Mouse (Mus musculus) midbrain, embryonic 16.5 days (tissue): ENCODE data around the gene Slc25a29. TPM values are rescaled to one million over a fixed set of nuclear protein-coding genes. Genes with fewer than 3 reads are reported as not detected.
A peak's percentile ranks its signal among the peaks of the same experiment; 100 is the strongest.

ENCODE experiments used
- ATAC-seq: fragments of 200-750 bp; cut with Nextera tagmentation; 2 replicates; pipeline ENCODE4 v1.8.0; 2017; ENCODE audit warnings: moderate TSS enrichment
- H3K27ac ChIP-seq: fragments of 300-500 bp; sonication (generic); 2 replicates; pipeline ENCODE4 v1.5.1; 2014; ENCODE audit warnings: mild to moderate bottlenecking, low read length, mixed read lengths
- H3K27me3 ChIP-seq: fragments of 300-500 bp; sonication (generic); 2 replicates; pipeline ENCODE4 v1.6.1; 2014; ENCODE audit warnings: low read depth, low read length, mixed read lengths; ENCODE audit not compliant: control insufficient read depth, insufficient read depth
- H3K36me3 ChIP-seq: fragments of 300-500 bp; sonication (generic); 2 replicates; pipeline ENCODE4 v1.6.1; 2014; ENCODE audit warnings: mild to moderate bottlenecking, low read length, moderate library complexity, mixed read lengths; ENCODE audit not compliant: control insufficient read depth, insufficient read depth
- H3K4me1 ChIP-seq: fragments of 300-500 bp; sonication (generic); 2 replicates; pipeline ENCODE4 v1.6.1; 2014; ENCODE audit warnings: mild to moderate bottlenecking, low read length, mixed read lengths; ENCODE audit not compliant: control insufficient read depth, insufficient read depth
- H3K4me2 ChIP-seq: fragments of 300-500 bp; sonication (generic); 2 replicates; pipeline ENCODE4 v1.6.1; 2014; ENCODE audit warnings: mild to moderate bottlenecking, low read length, mixed read lengths
- H3K4me3 ChIP-seq: fragments of 300-500 bp; sonication (generic); 2 replicates; pipeline ENCODE4 v1.5.1; 2014; ENCODE audit warnings: low read depth, mild to moderate bottlenecking, low read length, moderate library complexity, mixed read lengths
- H3K9ac ChIP-seq: fragments of 300-500 bp; sonication (generic); 2 replicates; pipeline ENCODE4 v1.6.1; 2014; ENCODE audit warnings: low read depth, low read length, mixed read lengths
- H3K9me3 ChIP-seq: fragments of 300-500 bp; sonication (generic); replicated peaks from 2 replicates; pipeline ENCODE4 v1.6.1; 2014; ENCODE audit warnings: mild to moderate bottlenecking, low read length, mixed read lengths; ENCODE audit not compliant: control insufficient read depth, poor library complexity, severe bottlenecking
- WGBS: fragments of 180-500 bp; shearing (Covaris S2); extraction: QIAGEN DNeasy Blood & Tissue Kit; methylation state at CpG from one replicate; pipeline ENCODE4 v1.1.7; 2014; 5-methylcytosine and 5-hydroxymethylcytosine counted together
- polyA plus RNA-seq: library from polyadenylated mRNA; unstranded; fragments of >200 nt; fragmentation: Nextera tagmentation; extraction: Ambion mirVana; gene quantifications from 2 replicates; pipeline ENCODE4 v1.2.1, GENCODE M21; 2015

Gene Slc25a29
- polyA plus RNA-seq, 1 experiment from 2014 or later, result 19.8 TPM

DNA sequence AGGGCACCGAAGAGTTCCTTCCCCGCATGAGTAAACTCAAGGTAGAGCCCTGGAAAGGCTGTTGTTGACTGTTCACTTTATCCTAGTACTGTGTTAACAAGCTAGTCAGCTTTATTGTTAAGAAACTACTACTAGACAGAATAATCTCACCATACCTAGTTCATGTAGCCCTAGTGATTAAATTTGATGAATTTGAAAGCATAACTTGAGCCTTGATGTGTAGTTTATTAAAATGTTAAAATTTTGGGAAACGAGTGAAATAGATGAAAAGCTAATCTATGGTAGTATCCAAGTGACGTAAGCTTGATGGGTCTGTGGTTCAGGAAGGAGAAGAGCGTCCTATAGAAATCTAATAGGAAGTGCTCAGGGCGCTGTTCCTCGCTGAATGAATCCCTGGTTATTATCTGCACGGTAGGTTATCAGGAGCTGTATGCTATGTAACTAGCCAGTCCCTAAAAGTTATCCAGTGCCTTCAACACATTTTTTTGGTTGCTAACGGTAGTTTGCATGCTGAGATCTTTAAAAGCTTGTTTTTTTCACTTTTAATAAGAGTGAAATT lies 40.6 kb downstream of the Slc25a29 start:
- Histone ChIP-seq H3K4me2 (peak overlapping the region; percentile 84), H3K4me1 (peaks cover 36% of the 10 kb centered on the region), H3K9ac (peak overlapping the region; percentile 95), H3K4me3 (peak overlapping the region; percentile 100), H3K27ac (peak overlapping the region; percentile 98), H3K27me3 (no peaks in the 10 kb centered on the region), H3K36me3 (no peaks in the 10 kb centered on the region), H3K9me3 (no peaks in the 10 kb centered on the region)
- ATAC-seq, result no peak
- 14% methylated on average over 9 of the region's 9 CpGs for WGBS

DNA sequence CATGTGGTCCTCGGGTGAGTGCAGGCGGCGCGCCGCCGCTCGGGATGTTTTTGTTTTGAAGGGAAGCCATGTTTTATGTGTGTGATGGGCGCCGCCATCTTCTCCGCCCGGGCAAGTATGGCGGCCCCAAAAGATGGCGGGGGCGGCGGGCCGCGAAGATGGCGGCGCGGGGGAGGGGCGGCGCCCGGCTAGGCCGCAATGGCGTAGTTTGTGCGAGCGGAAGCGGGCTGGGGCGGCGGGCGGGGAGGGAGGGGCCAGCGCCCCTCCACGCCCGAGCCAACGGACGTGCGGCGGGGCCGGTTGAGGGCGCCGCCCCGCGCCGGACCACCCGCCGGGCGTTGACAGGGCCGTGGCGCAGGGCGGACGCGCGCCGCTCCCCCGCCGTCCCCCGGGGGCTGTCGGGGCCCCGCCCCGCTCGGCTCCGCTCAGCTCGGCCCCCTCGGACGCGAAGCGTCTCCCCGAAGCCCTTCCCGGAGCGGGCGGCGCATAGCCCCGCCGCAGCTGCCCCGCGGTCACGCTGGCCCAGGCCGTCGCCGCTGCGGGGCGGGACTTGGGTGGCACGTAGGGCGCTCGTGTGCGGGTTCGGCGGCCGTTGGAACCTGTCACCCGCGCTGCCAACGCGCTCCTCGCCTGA lies 41.5 kb downstream of the Slc25a29 start:
- Histone ChIP-seq H3K9me3 (no peaks in the 10 kb centered on the region), H3K27me3 (no peaks in the 10 kb centered on the region), H3K4me1 (peaks cover 40% of the 10 kb centered on the region), H3K36me3 (no peaks in the 10 kb centered on the region), H3K4me2 (peak overlapping the region; percentile 84), H3K27ac (peak overlapping the region; percentile 98), H3K4me3 (peak overlapping the region; percentile 100), H3K9ac (peak overlapping the region; percentile 95)
- WGBS, result under 1% methylated on average over 63 of the region's 94 CpGs
- ATAC-seq, result peak; percentile 69

DNA sequence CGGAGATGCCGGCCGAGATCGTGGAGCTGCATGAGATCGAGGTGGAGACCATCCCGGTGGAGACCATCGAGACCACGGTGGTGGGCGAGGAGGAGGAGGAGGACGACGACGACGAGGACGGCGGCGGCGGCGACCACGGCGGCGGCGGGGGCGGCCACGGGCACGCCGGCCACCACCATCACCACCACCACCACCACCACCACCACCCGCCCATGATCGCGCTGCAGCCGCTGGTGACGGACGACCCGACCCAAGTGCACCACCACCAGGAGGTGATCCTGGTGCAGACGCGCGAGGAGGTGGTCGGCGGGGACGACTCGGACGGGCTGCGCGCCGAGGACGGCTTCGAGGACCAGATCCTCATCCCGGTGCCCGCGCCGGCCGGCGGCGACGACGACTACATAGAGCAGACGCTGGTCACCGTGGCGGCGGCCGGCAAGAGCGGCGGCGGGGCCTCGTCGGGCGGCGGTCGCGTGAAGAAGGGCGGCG lies 42.2 kb downstream of the Slc25a29 start:
- Histone ChIP-seq H3K36me3 (no peaks in the 10 kb centered on the region), H3K9me3 (no peaks in the 10 kb centered on the region), H3K27me3 (no peaks in the 10 kb centered on the region), H3K4me2 (peak overlapping the region; percentile 46), H3K27ac (peak overlapping the region; percentile 98), H3K4me1 (peaks cover 40% of the 10 kb centered on the region), H3K9ac (peak overlapping the region; percentile 95), H3K4me3 (peak overlapping the region; percentile 100)
- under 1% methylated on average over 25 of the region's 71 CpGs for WGBS
- ATAC-seq, result peak; percentile 30

DNA sequence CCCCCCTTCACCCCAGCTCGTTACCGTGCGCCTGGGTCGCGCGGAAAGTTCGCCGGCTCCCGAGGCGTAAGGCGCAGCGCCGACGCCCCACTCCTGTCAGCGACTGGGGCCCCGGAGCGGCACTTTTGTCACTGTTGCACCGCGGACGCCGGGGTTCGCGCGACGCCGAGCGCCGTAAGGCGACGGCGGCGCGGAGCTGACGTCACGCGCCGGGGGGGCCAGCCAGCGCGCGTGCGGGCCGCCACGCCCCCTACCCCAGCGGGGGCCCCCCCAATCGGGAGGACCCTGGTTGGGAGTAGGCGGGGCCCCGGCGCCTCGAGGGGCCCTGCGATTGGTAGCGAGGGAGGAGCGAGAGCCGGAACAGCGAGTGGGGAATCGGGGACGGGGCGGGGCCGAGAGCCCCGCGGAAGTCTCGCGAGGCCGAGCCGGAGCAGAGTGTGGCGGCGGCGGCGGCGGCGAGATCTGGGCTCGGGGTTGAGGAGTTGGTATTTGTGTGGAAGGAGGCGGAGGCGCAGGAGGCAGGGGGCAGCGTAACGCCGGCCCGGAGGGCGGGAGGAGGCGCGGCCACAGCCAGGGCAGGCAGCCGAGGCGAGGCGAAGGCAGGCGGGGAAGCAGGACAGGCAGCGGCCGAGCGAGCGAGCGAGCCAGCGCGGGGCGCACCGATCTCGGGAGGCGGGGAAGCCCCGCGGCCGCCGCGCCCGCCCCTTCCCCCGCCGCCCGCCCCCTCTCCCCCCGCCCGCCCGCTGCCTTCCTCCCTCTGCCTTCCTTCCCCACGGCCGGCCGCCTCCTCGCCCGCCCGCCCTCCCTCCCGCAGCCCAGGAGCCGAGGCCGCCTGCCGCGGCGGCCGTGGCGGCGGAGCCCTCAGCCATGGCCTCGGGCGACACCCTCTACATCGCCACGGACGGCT lies 42.9 kb downstream of the Slc25a29 start, which contains the start of gene Yy1:
Gene Yy1, plus strand, starts transcription at position 428 of the 907 bp plus-strand sequence.
- peak within 1 kb of the TSS; percentile 98 for H3K27ac ChIP-seq
- peaks cover 37% of the 10 kb centered on the region for H3K4me1 ChIP-seq
- under 1% methylated on average over 84 of the region's 127 CpGs for WGBS
- no peaks in the 10 kb centered on the region for H3K9me3 ChIP-seq
- peak within 1 kb of the TSS; percentile 95 for H3K9ac ChIP-seq
- peak within 1 kb of the TSS; percentile 100 for H3K4me3 ChIP-seq
- H3K4me2 ChIP-seq, result peak within 1 kb of the TSS; percentile 59
- no peaks in the 10 kb centered on the region for H3K36me3 ChIP-seq
- H3K27me3 ChIP-seq, result no peaks in the 10 kb centered on the region
- peak; percentile 95 for ATAC-seq

DNA sequence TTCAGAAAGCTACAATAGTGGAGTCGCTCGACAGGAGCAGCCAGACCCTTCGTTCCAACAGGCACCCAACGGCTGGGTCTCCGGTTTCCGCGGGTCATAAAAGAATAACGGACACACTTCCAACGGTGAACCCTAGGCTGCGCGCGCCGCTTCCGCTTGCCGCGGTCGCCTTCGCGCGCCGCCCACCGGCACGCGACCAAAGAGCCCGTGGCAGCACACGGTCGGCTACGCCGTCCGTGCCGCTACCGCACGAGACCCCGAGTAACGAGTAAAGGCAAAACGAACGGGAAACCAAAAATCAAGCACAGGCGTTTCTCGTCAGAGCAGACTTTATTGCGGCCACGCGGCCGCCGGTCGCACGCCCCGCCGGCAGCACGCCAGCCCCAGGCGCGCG lies 43.5 kb downstream of the Slc25a29 start:
- H3K36me3 ChIP-seq, result no peaks in the 10 kb centered on the region
- H3K27me3 ChIP-seq, result no peaks in the 10 kb centered on the region
- ATAC-seq, result peak; percentile 50
- peak overlapping the region; percentile 100 for H3K4me3 ChIP-seq
- peak overlapping the region; percentile 73 for H3K9ac ChIP-seq
- H3K4me1 ChIP-seq, result peaks cover 37% of the 10 kb centered on the region
- H3K4me2 ChIP-seq, result peak overlapping the region; percentile 59
- H3K9me3 ChIP-seq, result no peaks in the 10 kb centered on the region
- H3K27ac ChIP-seq, result peak overlapping the region; percentile 98
- 0% methylated on average over 52 of the region's 52 CpGs for WGBS

DNA sequence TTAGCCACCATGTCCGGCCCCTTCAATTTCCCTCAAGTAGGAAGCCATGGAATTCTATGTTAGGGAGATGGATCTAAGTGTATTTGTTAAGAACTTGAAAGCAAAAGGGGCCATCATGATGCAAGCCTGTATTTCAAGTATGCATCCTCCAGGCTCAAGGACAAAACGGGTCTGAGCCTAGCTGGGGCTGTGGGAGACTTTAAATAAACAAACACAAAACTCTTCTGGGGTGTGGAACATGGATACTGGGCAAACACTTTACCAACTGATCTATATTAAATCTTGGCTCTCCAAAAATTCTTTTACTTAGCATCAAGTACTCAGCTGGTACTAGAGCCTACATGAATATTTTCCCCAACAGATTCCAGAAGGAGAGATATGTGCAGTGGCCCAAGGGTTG lies 48.4 kb downstream of the Slc25a29 start:
- 94% methylated on average over 2 of the region's 2 CpGs for WGBS
- Histone ChIP-seq H3K9ac (no peak overlapping the region), H3K9me3 (no peaks in the 10 kb centered on the region; the same call in 1 of the 2 replicates), H3K27ac (no peak overlapping the region), H3K4me2 (no peak overlapping the region), H3K27me3 (no peaks in the 10 kb centered on the region), H3K4me1 (peaks cover 18% of the 10 kb centered on the region), H3K36me3 (no peaks in the 10 kb centered on the region), H3K4me3 (no peak overlapping the region)
- ATAC-seq, result no peak

DNA sequence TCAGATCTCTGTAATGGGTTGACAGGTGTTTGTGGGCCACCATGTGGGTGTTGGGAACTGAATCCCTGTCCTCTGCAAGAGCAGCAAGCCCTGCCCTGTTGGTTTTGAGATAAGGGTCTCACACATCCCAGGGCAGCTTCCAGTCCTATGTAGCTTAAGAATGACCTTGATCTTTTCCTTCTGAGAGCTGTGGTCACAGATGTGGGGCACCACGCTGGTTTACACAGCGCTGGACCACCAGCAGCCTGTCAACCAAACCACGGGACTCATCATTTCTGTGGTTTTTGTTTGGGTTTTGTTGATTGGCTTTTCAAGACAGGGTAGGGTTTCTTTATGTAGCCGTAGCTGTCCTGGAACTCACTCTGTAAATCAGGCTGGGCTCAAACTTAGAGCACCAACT lies 50.5 kb downstream of the Slc25a29 start:
- Histone ChIP-seq H3K9ac (no peak overlapping the region), H3K27me3 (no peaks in the 10 kb centered on the region), H3K4me2 (no peak overlapping the region), H3K27ac (no peak overlapping the region), H3K4me3 (no peak overlapping the region), H3K36me3 (no peaks in the 10 kb centered on the region), H3K4me1 (peaks cover 4% of the 10 kb centered on the region; the same call in 1 of the 2 replicates), H3K9me3 (no peaks in the 10 kb centered on the region; the same call in 1 of the 2 replicates)
- ATAC-seq, result no peak
- 92% methylated on average over 4 of the region's 4 CpGs for WGBS

DNA sequence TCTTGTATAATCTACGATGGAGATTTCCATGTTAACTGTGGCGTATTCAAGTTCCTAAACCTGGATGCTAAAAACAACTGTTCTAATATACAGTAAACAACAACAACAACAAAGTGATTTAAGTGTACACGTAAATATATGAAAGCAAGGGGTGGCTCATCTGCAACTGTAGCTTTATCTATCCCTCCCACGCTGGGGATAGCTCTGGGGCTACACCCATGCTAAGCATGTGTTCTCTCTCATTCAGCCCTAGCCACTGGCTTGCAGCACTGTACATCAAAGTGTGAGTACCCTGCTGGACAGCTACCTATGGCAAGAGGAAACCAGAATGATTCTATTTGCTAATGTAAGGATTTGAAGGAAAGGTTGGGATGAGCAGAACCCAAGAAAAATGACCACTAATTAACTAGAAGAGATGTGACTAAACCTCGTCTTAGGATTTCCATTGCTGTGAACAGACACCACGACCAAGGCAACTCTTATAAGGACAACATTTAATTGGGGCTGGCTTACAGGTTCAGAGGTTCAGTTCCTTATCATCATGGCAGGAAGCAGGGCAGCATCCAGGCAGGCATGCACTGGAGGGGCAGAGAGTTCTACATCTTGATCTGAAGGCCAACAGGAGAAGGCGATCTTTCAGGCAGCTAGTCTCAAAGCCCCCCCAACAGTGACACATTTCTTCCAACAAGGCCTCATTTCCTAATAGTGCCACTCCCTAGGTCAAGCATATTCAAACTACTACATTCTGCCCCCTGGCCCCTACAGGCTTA lies 55.4 kb downstream of the Slc25a29 start:
- Histone ChIP-seq H3K9ac (no peak overlapping the region), H3K4me1 (no peaks in the 10 kb centered on the region), H3K4me3 (no peak overlapping the region), H3K27ac (no peak overlapping the region), H3K4me2 (no peak overlapping the region), H3K9me3 (peaks cover 5% of the 10 kb centered on the region; the same call in 1 of the 2 replicates), H3K36me3 (peaks cover 14% of the 10 kb centered on the region), H3K27me3 (no peaks in the 10 kb centered on the region)
- no peak for ATAC-seq
- WGBS, result 95% methylated on average over 7 of the region's 7 CpGs
